Mouse (Mus musculus) liver, postnatal 0 days (tissue): ENCODE measurements around the gene Dnase1l1.
A peak's percentile ranks its signal among the peaks of the same experiment; 100 is the strongest.

Source experiments
- CTCF ChIP-seq: sonication (generic); IDR thresholded peaks from 2 replicates; pipeline ENCODE4 v1.5.1; 2016; ENCODE audit warnings: antibody characterized with exemption, low read depth
- EP300 ChIP-seq: IDR thresholded peaks from 2 replicates; pipeline ENCODE4 v1.6.1; 2016; ENCODE audit warnings: antibody characterized with exemption, low read depth, mild to moderate bottlenecking

- TF ChIP-seq EP300 (no peak), CTCF (peak; percentile 52)
These were observed 32.5 kb downstream of the Dnase1l1 start, which contains the start of gene Flna for GRCm38 (mm10) chrX:74249615-74250014.
